Mouse (Mus musculus) liver, adult (tissue): Measurements from ENCODE around the gene Cpa4.

Source experiments
- GATA4 ChIP-seq: IDR thresholded peaks from 2 replicates; pipeline ENCODE4 v1.6.1; 2014; ENCODE audit warnings: mild to moderate bottlenecking, low read length; ENCODE audit not compliant: insufficient replicate concordance

Cpa4 gene

DNA sequence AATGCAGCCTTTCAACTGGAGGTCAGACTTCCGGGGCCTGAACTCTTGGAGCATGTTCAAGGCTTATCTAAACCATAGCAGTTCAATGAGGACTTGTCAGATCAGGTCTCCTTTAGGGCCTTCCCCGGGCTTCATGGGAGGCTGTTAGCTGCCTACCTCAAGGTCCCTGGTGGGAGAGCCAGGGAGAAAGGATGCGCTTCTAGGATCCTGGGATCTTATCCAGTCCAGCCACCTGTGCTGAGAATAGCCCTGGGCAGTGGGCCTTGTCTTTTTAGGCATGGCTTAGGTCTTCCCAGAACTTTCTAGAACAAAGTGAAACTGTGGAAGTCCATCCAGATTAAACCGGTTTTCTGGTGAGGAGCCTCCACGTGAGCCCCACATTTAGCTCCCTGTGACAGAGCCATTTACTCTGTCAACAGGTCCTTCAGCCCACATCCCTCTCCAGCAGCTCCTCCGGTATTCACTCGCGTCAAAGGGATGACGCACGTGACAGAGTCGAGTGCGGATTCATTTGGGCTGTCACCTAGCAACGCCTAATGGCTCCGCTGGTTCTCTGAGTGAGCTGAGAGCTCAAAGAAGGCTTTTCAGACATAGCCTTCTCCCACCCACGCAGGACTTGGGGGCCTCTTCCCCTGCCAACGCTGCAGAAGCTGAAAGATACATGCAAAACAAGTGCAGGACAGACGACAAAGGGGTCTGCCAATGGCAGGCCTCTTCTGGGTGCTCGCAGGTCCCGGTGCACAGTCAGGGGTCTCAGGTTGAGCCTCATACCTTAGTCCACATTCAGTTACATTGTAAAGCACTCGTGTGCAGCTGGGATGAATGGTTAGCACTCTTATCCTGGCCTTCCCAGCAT is 4.5 kb downstream of the Cpa4 start:
- TF ChIP-seq GATA4: no peak

DNA sequence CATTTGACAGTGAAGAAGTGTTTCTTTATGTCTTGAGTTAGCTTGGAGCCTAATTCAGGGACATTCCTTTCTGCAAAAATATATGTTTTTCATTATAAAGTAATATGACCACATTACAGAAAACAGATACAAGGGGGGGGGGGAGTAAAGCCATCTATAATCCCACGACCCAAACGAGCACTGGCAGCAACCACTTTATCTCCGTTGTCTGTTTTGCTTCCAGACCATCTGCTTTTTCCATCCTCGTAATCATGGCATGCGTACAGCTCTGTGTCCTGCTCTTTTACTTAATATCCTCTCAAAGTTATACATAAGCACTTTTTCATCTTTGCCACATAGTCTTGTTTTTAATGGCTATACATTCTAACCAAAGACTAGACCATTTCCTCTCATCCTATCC is 5.2 kb downstream of the Cpa4 start:
- TF ChIP-seq GATA4: no peak

DNA sequence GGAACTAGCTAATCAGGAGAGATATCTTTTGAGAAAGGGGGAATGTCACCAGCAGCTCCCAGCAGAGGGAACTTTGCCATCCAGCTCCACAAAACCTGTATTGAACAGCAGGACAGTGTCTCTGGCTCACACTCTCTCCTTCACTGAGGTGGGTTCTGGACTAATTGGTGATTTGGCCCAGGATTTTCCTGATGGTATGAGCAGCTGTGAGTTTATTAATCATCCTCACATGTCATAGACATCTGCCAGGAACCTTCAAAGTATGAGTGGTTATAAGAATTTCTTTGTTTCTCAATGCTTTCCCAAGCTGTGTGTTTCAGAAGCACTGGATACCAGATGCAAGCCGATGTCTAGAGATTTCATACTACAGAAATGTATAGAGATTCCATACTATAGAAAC is 6.8 kb downstream of the Cpa4 start:
- TF ChIP-seq GATA4: no peak

DNA sequence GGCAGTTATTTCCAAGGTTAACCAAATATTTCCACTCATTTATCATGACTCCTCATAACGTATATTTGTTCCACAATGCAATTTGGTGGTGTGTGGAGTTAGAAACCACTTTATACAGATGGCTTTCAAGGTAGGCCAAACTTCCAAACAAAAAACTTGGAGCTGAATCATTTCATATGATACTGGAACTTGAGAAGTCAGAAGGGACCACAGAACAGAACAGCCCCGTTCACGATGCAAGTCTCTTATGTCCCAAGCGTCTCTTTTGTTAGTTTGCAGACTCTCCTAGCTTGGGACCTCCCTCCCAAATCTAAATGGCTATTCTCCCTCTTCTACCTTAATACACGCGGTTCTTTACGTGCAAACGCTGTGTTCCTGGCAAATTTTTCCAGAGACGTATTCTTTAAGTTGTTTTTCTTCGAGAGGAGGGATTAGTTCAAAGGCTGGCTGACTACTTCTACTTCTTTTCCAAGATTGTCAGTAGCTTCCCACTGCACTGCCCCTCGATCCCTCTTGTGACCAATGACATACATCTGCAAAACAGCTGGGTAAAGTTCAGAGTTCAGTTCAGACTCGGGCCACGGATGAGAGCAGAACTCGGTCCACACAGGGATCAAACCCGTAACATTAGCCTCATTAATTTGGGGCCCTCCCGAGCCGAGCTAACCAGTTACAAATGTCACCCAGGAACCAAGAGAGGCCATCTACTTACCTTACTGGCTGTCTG is 8.5 kb downstream of the Cpa4 start:
- no peak for TF ChIP-seq GATA4

DNA sequence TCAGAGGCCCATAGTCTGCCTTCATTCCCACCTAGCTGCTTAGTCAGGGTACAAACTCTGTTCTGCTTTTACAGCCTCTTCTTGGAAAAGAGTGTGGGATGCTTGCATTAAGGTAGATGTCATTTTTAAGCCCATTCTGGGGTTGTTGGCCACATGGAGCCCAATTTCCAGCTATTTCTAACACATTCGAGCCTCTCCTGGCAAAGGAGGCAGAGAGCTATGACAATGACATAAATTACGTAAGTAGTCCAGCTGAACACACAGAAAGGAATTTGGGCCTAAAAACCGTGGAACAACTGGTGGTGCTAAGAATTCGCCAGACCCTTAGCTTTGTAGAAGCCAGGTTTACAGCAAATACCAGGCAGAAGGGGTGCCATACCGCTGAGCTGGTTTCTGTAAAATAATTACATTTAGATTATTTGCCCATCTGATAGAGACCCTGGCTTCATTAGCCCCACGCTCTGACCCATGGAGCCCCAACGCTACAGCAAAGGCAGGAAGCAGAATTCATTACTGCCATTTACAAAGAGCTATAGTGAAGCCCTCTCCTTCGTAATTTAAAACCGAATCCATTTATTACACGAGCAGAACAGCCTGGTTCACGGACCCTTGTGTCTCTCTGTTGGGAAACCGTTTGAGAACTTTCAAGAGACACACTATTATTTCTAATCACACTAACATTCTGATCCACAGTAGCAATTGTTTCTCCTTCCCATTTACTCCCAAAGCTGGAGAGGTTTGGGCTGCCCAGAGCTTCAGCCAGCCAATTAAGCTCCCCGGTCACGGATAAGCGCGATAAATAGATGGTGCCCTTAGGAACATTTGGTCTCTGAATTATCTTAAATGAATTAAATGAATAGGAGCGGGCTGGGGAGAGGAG is 12.0 kb downstream of the Cpa4 start:
- TF ChIP-seq GATA4: no peak

DNA sequence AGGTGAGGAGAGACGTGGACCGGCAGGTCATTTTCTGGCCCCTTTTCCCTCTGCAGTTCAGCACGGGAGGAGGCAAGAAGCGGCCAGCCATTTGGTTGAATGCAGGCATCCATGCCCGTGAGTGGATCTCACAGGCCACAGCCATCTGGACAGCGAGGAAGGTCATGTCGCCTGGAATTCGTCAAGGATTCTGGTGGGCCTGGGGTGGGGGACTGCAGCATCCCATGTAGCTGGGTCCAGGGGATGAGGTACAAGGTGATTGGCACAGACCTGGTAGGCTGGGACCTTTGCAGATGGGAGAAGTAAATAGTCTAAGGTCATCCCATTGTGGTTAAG is 12.6 kb downstream of the Cpa4 start:
- TF ChIP-seq GATA4: no peak

DNA sequence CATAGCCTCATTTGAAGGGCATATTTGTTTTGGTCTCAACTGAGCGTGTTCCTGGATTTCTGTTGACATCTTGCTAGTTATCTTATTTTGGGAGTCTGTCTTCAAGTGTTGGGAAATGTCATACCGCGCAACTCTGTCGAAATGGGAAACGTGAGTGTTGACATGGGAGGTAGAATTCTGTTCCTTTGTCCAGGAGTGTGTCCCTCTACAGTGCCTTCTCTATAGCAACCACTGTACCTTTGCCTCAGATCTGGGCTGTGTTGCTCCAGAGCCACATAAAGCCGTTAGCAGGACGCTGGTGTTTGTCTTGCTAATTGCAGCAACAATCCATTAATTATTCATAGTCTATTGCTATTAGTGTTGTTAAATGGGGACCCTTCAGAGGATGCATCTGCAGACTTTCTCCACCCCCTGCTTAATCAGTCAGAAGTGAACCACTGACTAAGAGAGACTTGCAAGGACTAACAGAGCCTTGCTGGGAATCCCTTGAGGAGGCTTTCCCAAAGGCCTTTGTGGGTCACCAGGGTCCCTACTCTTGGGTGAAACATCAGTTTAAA is 18.8 kb downstream of the Cpa4 start:
- no peak for TF ChIP-seq GATA4

DNA sequence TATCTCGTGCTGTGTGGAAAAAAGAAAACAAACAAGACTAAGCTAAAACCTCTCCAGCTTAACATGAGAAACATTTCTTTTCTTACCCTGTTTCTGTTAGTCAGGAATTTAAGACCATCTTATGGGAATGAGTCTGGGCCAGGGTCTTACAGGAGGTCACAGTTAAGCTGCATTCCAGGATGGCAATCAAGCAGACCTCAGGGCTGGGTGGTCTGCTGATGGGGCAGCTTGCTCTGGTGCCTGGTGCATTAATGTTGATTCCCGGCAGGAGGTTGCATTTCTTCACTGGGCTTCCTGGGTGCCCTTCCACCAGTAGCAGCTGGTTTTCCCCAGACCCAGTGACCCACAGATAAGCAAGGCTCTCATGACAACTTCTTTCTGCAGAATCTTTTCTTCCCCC is 21.6 kb downstream of the Cpa4 start:
- TF ChIP-seq GATA4: no peak

DNA sequence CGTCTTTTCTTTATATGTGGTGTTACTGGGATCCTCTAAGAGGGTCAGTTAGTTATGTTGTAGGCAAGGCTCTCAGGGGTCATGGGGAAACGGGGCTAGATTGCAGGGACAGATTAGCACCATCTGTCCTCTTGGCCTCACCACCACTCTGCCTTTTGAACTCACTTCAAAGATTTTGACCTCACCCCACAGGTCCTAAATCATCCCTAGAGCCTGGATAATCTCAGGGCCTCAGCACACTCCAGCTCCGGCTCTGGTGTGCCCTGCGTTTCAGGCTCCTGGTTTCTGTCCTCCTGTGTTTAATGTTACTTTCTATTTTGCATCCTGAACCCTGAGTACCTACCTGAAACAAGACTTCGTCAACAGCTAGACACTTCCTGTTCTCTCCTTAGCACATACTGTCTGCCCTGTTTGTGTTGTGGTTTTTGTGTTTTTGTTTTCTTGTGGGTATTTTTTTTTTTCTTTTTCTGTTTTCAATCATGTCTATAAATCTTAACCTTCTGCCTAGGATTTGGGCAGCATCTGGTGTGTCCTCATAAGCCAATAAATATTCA is 23.8 kb downstream of the Cpa4 start:
- TF ChIP-seq GATA4: no peak

DNA sequence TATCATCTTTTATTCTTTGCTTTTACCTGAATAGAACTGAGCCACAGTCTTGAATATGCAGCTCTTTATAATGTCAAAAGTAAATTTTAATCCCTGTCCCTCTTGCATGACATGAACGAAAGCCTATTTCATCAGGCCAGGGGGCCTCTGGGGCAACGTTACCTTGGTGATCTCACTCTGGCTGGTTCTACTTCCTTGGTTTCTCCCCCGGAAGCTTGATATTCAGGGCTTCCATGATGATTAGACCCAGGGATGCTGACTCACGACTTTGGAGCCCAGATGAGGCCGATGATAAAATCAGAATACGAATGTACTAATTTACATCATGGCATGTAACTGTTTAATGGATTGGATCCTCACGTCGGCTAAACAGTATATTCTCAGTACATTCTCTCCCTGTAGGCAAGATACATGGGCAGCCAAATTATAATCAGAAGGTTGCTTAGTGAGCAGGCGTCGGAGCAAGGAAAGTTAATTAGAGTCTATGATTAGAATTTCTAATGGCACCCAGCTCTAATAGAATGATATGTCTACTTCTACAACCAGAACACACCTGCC is 24.3 kb downstream of the Cpa4 start:
- no peak for TF ChIP-seq GATA4

DNA sequence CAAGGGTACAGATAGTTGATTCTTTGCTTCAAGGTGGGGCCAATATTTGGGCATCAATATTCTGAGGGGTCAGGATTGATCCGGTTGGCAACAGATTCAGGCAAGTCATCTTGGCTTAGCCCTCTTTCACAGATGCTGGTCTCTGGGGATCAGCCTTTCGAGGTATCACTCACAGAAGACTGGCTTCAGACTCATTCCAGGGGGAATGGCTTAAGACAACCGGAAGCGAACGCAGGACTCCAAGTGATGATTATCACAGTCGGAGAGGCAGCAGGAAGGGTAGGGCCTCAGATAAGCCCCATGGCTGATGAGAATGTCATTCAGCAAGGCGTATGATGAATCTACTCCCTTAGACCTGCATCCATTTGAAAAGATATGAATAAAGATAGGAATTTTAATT is 26.2 kb downstream of the Cpa4 start:
- TF ChIP-seq GATA4: no peak

DNA sequence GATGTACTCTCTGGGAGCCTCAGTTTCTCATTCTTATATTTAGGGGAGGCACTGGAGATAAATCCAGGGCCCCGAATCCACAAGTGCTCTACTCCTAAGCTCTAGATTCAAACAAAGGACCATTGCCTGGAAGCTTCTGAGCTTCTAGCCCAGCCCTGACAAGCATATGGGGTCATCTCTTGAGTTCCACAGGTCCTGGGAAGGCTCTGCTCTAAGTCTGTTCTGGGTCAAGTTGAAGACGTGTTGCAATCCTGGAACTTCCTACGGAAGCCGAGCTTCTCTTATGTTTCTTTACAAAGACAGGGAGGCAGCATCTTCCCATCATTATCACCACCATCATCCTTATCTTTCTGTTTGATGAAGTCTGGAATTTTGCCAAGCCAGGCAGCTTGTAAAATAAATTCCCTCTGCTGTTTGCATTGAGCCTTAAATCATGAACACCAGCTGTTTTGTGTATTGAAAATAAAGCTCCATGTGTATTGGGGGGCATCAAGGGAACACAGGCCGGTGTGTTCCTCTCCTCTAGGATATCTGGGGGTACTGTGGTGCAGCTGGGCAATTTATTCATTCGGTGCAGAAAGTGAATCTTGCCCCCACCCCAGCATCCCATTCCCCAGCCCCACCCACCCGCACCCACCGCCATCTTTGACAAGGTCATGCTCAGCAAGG is 28.2 kb downstream of the Cpa4 start:
- no peak for TF ChIP-seq GATA4

DNA sequence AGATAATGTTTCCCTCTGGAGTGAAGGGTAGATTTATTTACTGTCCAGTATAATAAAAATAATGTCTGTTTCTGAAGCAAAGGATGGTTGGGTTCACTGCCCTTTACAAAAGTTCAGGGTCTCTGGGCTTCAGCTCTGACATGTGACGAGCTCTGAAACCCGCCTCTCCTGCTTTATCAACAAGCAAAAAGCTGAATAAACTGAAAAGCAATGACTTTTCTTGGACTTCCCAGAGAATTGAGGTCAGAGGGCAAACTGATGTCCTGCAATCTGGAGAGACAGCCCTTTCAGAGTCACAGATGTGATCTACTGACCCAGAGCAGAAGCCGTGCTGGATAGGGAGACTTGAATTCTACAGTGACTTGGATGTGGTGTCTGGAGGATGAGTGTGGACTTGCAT is 31.9 kb downstream of the Cpa4 start:
- peak; percentile 85 for TF ChIP-seq GATA4

DNA sequence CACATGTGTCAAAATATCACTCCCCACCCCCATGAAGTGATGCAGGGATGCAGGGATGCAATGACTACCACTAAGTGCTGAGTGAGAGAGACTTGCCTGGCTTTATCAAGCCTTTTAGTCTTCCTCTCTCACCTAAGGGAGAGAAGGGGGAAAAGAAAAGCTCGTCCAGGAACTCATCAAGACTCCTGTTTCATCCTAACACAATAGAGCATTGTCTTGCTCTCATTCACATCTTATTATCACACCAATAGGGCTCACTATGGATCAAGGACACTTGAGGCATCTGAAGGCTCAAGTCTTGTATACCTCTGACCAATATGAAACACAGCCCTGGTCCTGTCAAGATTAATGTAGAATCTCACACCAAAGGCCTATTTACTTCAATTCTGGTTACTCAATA is 32.8 kb downstream of the Cpa4 start:
- TF ChIP-seq GATA4: no peak

DNA sequence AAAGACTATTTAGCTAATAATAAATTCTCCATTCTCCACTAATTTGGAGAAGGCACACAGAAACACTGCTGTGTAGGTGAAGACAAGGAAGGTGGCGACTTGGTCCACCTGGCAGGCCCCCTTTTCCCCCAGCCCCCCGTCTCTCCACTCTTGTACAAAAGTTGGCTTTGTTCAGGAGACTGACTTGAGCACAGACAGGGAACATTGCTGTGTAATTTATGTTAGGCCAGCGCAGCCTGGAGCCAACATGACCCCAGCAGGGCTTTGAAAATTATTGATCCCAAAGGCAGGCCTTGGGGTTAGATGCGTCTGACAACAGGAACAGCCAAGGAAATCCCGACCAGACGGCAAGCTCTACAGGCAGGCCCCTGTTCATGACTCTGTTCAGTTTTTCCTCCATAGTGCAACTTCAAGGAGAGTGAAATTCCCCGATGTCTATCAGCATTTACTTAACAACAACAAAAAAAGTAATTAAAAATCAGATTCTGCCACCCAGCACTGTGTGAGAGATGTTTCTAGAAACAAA is 36.2 kb downstream of the Cpa4 start:
- TF ChIP-seq GATA4: no peak

DNA sequence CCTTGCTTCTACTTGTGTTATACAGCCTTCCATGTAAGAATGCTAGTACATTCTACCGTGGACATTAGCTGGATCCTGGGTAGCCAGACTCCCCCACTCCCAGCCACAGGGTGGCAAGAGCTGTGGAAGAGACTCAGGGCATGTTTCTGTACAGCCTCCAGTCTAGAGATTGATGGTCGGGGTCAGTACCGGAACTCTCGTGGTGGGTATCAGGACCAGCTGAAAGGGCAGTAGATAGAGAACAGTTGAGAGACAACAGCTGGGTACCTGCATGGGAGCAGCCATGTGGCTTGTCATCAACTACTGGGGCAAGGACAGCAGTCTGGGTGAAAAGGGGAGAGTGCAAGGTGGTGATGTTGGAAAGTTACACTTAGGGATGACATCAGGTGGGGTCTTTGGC is 36.9 kb downstream of the Cpa4 start:
- TF ChIP-seq GATA4: no peak
